8 mouse cellular contexts compared by ENCODE assay signal in the genomic region with DNA sequence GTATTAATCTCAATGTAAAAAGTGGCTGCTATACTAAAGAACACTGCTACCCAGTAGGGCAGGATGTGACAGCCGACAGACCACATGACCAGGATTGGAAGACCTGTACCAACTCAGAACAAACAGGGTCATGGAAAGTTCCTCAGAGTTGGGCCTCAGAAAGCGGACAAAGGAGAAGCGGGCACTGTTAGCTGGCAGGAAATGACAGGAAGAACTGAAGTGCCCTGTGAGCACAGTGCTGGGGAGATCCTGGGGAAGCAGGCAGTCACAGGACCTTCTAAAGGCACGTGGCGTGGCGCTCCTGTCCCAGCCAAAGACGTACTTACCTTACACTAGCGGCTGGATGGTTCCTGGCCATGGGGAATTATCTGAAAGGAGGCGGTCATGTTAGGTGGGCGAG. TPM values are rescaled to one million over a fixed set of nuclear protein-coding genes. Genes with fewer than 3 reads are reported as not detected.
DNase-seq lines count a peak whose midpoint lies in the region; ATAC-seq lines count a peak whose summit lies in the region.

No protein-coding gene starts in this region.

- H3K9me3 ChIP-seq in hindbrain, embryonic 15.5 days: no peaks in the 10 kb centered on the region
- H3K9me3 ChIP-seq in hindbrain, embryonic 14.5 days (ENCODE audit: control insufficient read depth, low read length): no peaks in the 10 kb centered on the region
- H3K9me3 ChIP-seq in midbrain, embryonic 10.5 days (replicated peaks): no peaks in the 10 kb centered on the region

- no peak overlapping the region for H3K9ac ChIP-seq in hindbrain, embryonic 15.5 days
- no peak overlapping the region for H3K9ac ChIP-seq in hindbrain, embryonic 14.5 days

- H3K27me3 ChIP-seq in hindbrain, embryonic 15.5 days: no peaks in the 10 kb centered on the region
- no peaks in the 10 kb centered on the region for H3K27me3 ChIP-seq in hindbrain, embryonic 14.5 days (ENCODE audit: control insufficient read depth, insufficient read depth, low read length)
- no peaks in the 10 kb centered on the region for H3K27me3 ChIP-seq in midbrain, embryonic 10.5 days (ENCODE audit: low read depth, poor library complexity, severe bottlenecking)

- H3K4me1 ChIP-seq in hindbrain, embryonic 15.5 days (replicated peaks): peaks cover 56% of the 10 kb centered on the region
- peaks cover 38% of the 10 kb centered on the region for H3K4me1 ChIP-seq in hindbrain, embryonic 14.5 days (replicated peaks; ENCODE audit: control insufficient read depth, insufficient read depth, low read length)
- peaks cover 56% of the 10 kb centered on the region for H3K4me1 ChIP-seq in midbrain, embryonic 10.5 days

- no peak for ATAC-seq in hindbrain, embryonic 15.5 days (ENCODE audit: low FRiP score, low read depth)
- ATAC-seq in hindbrain, embryonic 14.5 days (ENCODE audit: low FRiP score): no peak
- ATAC-seq in activated CD4-positive, CD25-positive, alpha-beta regulatory T cell, adult 4 months: peak; percentile 80
- peak; percentile 82 for ATAC-seq in inflammation-experienced regulatory T-cells, adult 6 months
- ATAC-seq in megakaryocyte-erythroid progenitor cell, adult 5-6 weeks (replicated peaks; ENCODE audit: low FRiP score, low TSS enrichment, poor library complexity, severe bottlenecking): no peak

- H3K27ac ChIP-seq in hindbrain, embryonic 15.5 days (replicated peaks): 0 out of 2 replicates have a peak overlapping the region, but pooled peaks have one; percentile 15
- no peak overlapping the region for H3K27ac ChIP-seq in hindbrain, embryonic 14.5 days
- H3K27ac ChIP-seq in macrophage: peak overlapping the region; percentile 99
- H3K27ac ChIP-seq in midbrain, embryonic 10.5 days (replicated peaks): no peak overlapping the region

- H3K4me3 ChIP-seq in hindbrain, embryonic 15.5 days: no peak overlapping the region
- no peak overlapping the region for H3K4me3 ChIP-seq in hindbrain, embryonic 14.5 days (replicated peaks; ENCODE audit: low read length)
- no peak overlapping the region for H3K4me3 ChIP-seq in macrophage (ENCODE audit: inconsistent target)
- H3K4me3 ChIP-seq in midbrain, embryonic 10.5 days: no peak overlapping the region

- DNase-seq in hindbrain, embryonic 14.5 days (ENCODE audit: low spot score): no peak
- no peak for DNase-seq in midbrain, embryonic 10.5 days (ENCODE audit: low spot score)
- DNase-seq in spleen, postnatal 4 days (ENCODE audit: low spot score in 2 of 2): no peak

- peaks cover 47% of the 10 kb centered on the region for H3K36me3 ChIP-seq in hindbrain, embryonic 15.5 days
- H3K36me3 ChIP-seq in hindbrain, embryonic 14.5 days (replicated peaks; ENCODE audit: control insufficient read depth, insufficient read depth): peaks cover 83% of the 10 kb centered on the region
- peaks cover 42% of the 10 kb centered on the region for H3K36me3 ChIP-seq in macrophage (ENCODE audit: inconsistent target)
- H3K36me3 ChIP-seq in midbrain, embryonic 10.5 days: peaks cover 98% of the 10 kb centered on the region

- 81% methylated on average over 10 of the region's 10 CpGs for WGBS in hindbrain, embryonic 15.5 days
- 79% methylated on average over 10 of the region's 10 CpGs for WGBS in hindbrain, embryonic 14.5 days
- 12% methylated on average over 10 of the region's 10 CpGs for WGBS in macrophage (ENCODE audit: missing documents)
- 87% methylated on average over 10 of the region's 10 CpGs for WGBS in midbrain, embryonic 10.5 days

- no peak overlapping the region for H3K4me2 ChIP-seq in hindbrain, embryonic 15.5 days
- H3K4me2 ChIP-seq in hindbrain, embryonic 14.5 days (replicated peaks): no peak overlapping the region

- H3K79me2 ChIP-seq in macrophage (ENCODE audit: inconsistent target): peaks cover 92% of the 10 kb centered on the region

RNA-seq across cellular contexts. Expression of a gene that starts 9.8 kb away (rescaled TPM):
- 27.8 and 31.9 TPM in 2 replicates for polyA plus RNA-seq in hindbrain, embryonic 15.5 days (2015; fragmentation: Nextera tagmentation; extraction: Ambion mirVana)
- 37.5 and 39.4 TPM in 2 replicates for polyA plus RNA-seq in hindbrain, embryonic 14.5 days (2014; fragmentation: Nextera tagmentation; extraction: Ambion mirVana)
- 10 to 100 TPM; 15.8 to 21.3 TPM for polyA plus RNA-seq in activated CD4-positive, CD25-positive, alpha-beta regulatory T cell, adult 4 months (2017; shearing (Covaris generic))
- polyA plus RNA-seq in inflammation-experienced regulatory T-cells, adult 6 months (2017; shearing (Covaris generic)): 10 to 100 TPM; 24.1 to 26.3 (median 25.9) TPM
- total RNA-seq in macrophage (2018; cell fraction: chromatin; rRNA removed): 10 to 100 TPM; 15.9 to 99.6 (median 53.2) TPM
- total RNA-seq in macrophage (2018; cell fraction: cytosol; rRNA removed): 100 to 1,000 TPM in 1 of 26 experiments, 10 to 100 TPM in 25; 25.7 to 101 (median 73.3) TPM
- 100 to 1,000 TPM in 4 of 26 experiments, 10 to 100 TPM in 22; 24.4 to 126 (median 65.5) TPM for total RNA-seq in macrophage (2018; cell fraction: nucleus; rRNA removed)
- polyA plus RNA-seq in macrophage (2018): 33.5 to 58.8 TPM (median 46.5 TPM) in 3 replicates
- 20.8 and 22.3 TPM in 2 replicates for total RNA-seq in megakaryocyte-erythroid progenitor cell, adult 5-6 weeks (2014; fragmentation: Nextera tagmentation)
- total RNA-seq in megakaryocyte-erythroid progenitor cell, adult 5-6 weeks (2017): 9.9 and 18.2 TPM in 2 replicates
- polyA plus RNA-seq in midbrain, embryonic 10.5 days (2016; fragmentation: Nextera tagmentation; extraction: Ambion mirVana): 24.6 and 27.8 TPM in 2 replicates

Comparison
In these comparisons a context has a peak if more than half of its experiments do, and no peak if none do; other contexts are left out.
1. H3K27ac ChIP-seq: peak in hindbrain, embryonic 15.5 days (single experiment) and macrophage (single experiment); none in hindbrain, embryonic 14.5 days (single experiment) and midbrain, embryonic 10.5 days (single experiment).
2. ATAC-seq: peak in activated CD4-positive, CD25-positive, alpha-beta regulatory T cell, adult 4 months (single experiment) and inflammation-experienced regulatory T-cells, adult 6 months (single experiment); none in hindbrain, embryonic 15.5 days (single experiment), hindbrain, embryonic 14.5 days (single experiment) and megakaryocyte-erythroid progenitor cell, adult 5-6 weeks (single experiment).